Mouse (Mus musculus) thymus, postnatal 36 days (tissue): ENCODE results near the gene Vmac.

Experiments used
- DNase-seq, 2 experiments: peaks; one replicate each; pipeline ENCODE4 v3.0.0; 2022; ENCODE audit warnings: mixed read lengths in 2 of 2

The Vmac gene

GRCm38 (mm10) chr17:56738221-56738620 is 20.4 kb upstream of the Vmac start:
- no peak for DNase-seq

GRCm38 (mm10) chr17:56736534-56736933 is 18.7 kb upstream of the Vmac start:
- peak in 1 of 2 experiments; percentile 37 for DNase-seq

- no peak for DNase-seq
Measured at GRCm38 (mm10) chr17:56729656-56730055, 11.8 kb upstream of the Vmac start.

- no peak for DNase-seq
Measured at GRCm38 (mm10) chr17:56729151-56729550, 11.3 kb upstream of the Vmac start.

- no peak for DNase-seq
Measured at GRCm38 (mm10) chr17:56728117-56728516, 10.3 kb upstream of the Vmac start.

GRCm38 (mm10) chr17:56727659-56728058 is 9.8 kb upstream of the Vmac start:
- DNase-seq = no peak

GRCm38 (mm10) chr17:56727029-56727649 is 9.3 kb upstream of the Vmac start:
- DNase-seq = no peak

- no peak for DNase-seq
Measured at GRCm38 (mm10) chr17:56723419-56724161, 5.8 kb upstream of the Vmac start.

- no peak for DNase-seq
Measured at GRCm38 (mm10) chr17:56722441-56722840, 4.6 kb upstream of the Vmac start.

GRCm38 (mm10) chr17:56716655-56717362 is 1.0 kb downstream of the Vmac start:
- peak; percentile 97 for DNase-seq

- DNase-seq = no peak
Measured at GRCm38 (mm10) chr17:56715914-56716654, 1.7 kb downstream of the Vmac start.

- DNase-seq = peak in 1 of 2 experiments; percentile 41
Measured at GRCm38 (mm10) chr17:56715360-56715759, 2.5 kb downstream of the Vmac start.

GRCm38 (mm10) chr17:56709708-56710107 is 8.1 kb downstream of the Vmac start:
- DNase-seq = no peak

GRCm38 (mm10) chr17:56708692-56709091 is 9.1 kb downstream of the Vmac start:
- no peak for DNase-seq

- DNase-seq = no peak
Measured at GRCm38 (mm10) chr17:56706515-56706914, 11.3 kb downstream of the Vmac start.

- no peak for DNase-seq
Measured at GRCm38 (mm10) chr17:56703038-56703437, 14.8 kb downstream of the Vmac start.

- DNase-seq = no peak
Measured at GRCm38 (mm10) chr17:56700451-56700850, 17.4 kb downstream of the Vmac start.

GRCm38 (mm10) chr17:56693851-56694310 is 23.9 kb downstream of the Vmac start:
- no peak for DNase-seq

GRCm38 (mm10) chr17:56693395-56693794 is 24.4 kb downstream of the Vmac start:
- DNase-seq = no peak

GRCm38 (mm10) chr17:56688689-56689088 is 29.1 kb downstream of the Vmac start:
- no peak for DNase-seq

GRCm38 (mm10) chr17:56688045-56688444 is 29.8 kb downstream of the Vmac start:
- no peak for DNase-seq

GRCm38 (mm10) chr17:56686801-56687200 is 31.0 kb downstream of the Vmac start:
- DNase-seq = no peak

GRCm38 (mm10) chr17:56684649-56685048 is 33.2 kb downstream of the Vmac start:
- no peak for DNase-seq
